Mouse (Mus musculus) C2C12 (cell line): ENCODE measurements around the gene Polr3b. TPM values are rescaled to one million over a fixed set of nuclear protein-coding genes. Genes with fewer than 3 reads are reported as not detected.

ENCODE experiments used
- H3K27me3 ChIP-seq: one replicate; pipeline ENCODE4 v1.6.1; 2011; ENCODE audit not compliant: control insufficient read depth, insufficient read depth, insufficient read length
- H3K36me3 ChIP-seq: one replicate; pipeline ENCODE4 v1.6.1; 2011; ENCODE audit not compliant: control insufficient read depth, insufficient read depth
- H3K4me3 ChIP-seq: one replicate; pipeline ENCODE4 v1.5.1; 2011; ENCODE audit warnings: mild to moderate bottlenecking, control low read depth; ENCODE audit not compliant: poor library complexity, insufficient read depth, severe bottlenecking
- H3K79me2 ChIP-seq: one replicate; pipeline ENCODE4 v1.6.1; 2011; ENCODE audit not compliant: control insufficient read depth, insufficient read depth
- H3K79me3 ChIP-seq: one replicate; pipeline ENCODE4 v1.6.1; 2011; ENCODE audit warnings: low read depth, control low read depth
- H3ac ChIP-seq: one replicate; pipeline ENCODE3; 2011; ENCODE audit warnings: low read depth; ENCODE audit not compliant: control insufficient read depth, insufficient read length
- CEBPB ChIP-seq: IDR thresholded peaks from one replicate; pipeline ENCODE4 v1.6.1; 2011; ENCODE audit warnings: low read depth, mild to moderate bottlenecking, control low read depth, moderate library complexity
- CTCF ChIP-seq: IDR thresholded peaks from one replicate; pipeline ENCODE4 v1.5.1; 2011; ENCODE audit not compliant: control insufficient read depth, insufficient read depth, insufficient read length
- FOSL1 ChIP-seq: IDR thresholded peaks from one replicate; pipeline ENCODE4 v1.8.0; 2011; ENCODE audit warnings: mild to moderate bottlenecking, low read length; ENCODE audit not compliant: poor library complexity, insufficient read depth, severe bottlenecking
- MAX ChIP-seq: IDR thresholded peaks from one replicate; pipeline ENCODE4 v1.6.1; 2011; ENCODE audit warnings: mild to moderate bottlenecking, control low read depth
- MYOD1 ChIP-seq: IDR thresholded peaks from one replicate; pipeline ENCODE4 v1.6.1; 2011; ENCODE audit warnings: low read depth; ENCODE audit not compliant: control insufficient read depth, insufficient read length
- MYOG ChIP-seq: IDR thresholded peaks from one replicate; pipeline ENCODE4 v1.6.1; 2011; ENCODE audit not compliant: control insufficient read depth, insufficient read length; ENCODE audit errors: extremely low read depth
- USF1 ChIP-seq: IDR thresholded peaks from one replicate; pipeline ENCODE4 v1.6.1; 2011; ENCODE audit warnings: low read depth, mild to moderate bottlenecking, control low read depth, moderate library complexity
- polyA plus RNA-seq: library from polyadenylated mRNA; unstranded; fragments of >200 nt; fragmentation: generic; extraction: Trizol; gene quantifications from one replicate; pipeline ENCODE4 v1.2.1, GENCODE M21; 2012; ENCODE audit warnings: missing spikeins

The Polr3b gene
- polyA plus RNA-seq, 1 experiment, result 9.5 TPM

GRCm38 (mm10) chr10:84646506-84647102 lies 24.5 kb downstream of the Polr3b start:
- TF ChIP-seq CEBPB (no peak), FOSL1 (no peak), MYOD1 (no peak), CTCF (no peak), MYOG (no peak), MAX (no peak), USF1 (no peak)
- no peak overlapping the region for H3K4me3 ChIP-seq
- no peaks in the 10 kb centered on the region for H3K79me3 ChIP-seq
- H3K36me3 ChIP-seq, result peaks cover 22% of the 10 kb centered on the region
- H3ac ChIP-seq, result no peak overlapping the region
- H3K27me3 ChIP-seq, result no peaks in the 10 kb centered on the region
- no peaks in the 10 kb centered on the region for H3K79me2 ChIP-seq

GRCm38 (mm10) chr10:84647264-84647663 lies 25.2 kb downstream of the Polr3b start:
- no peak for TF ChIP-seq MYOG
- TF ChIP-seq MYOD1, result no peak
- no peak for TF ChIP-seq CEBPB
- TF ChIP-seq FOSL1, result no peak
- TF ChIP-seq CTCF, result no peak
- no peak for TF ChIP-seq MAX
- no peak for TF ChIP-seq USF1
- Histone ChIP-seq H3ac (no peak overlapping the region), H3K27me3 (no peaks in the 10 kb centered on the region), H3K79me2 (no peaks in the 10 kb centered on the region), H3K79me3 (no peaks in the 10 kb centered on the region), H3K4me3 (no peak overlapping the region), H3K36me3 (peaks cover 22% of the 10 kb centered on the region)

GRCm38 (mm10) chr10:84648911-84649310 lies 26.8 kb downstream of the Polr3b start:
- H3K36me3 ChIP-seq, result peaks cover 23% of the 10 kb centered on the region
- H3K27me3 ChIP-seq, result no peaks in the 10 kb centered on the region
- TF ChIP-seq USF1 (no peak), CTCF (no peak), FOSL1 (no peak), CEBPB (no peak), MYOD1 (no peak), MAX (no peak), MYOG (no peak)
- H3K4me3 ChIP-seq, result no peak overlapping the region
- no peaks in the 10 kb centered on the region for H3K79me3 ChIP-seq
- H3ac ChIP-seq, result no peak overlapping the region
- H3K79me2 ChIP-seq, result no peaks in the 10 kb centered on the region

GRCm38 (mm10) chr10:84654029-84654428 lies 31.9 kb downstream of the Polr3b start:
- TF ChIP-seq MYOG (no peak), USF1 (no peak), FOSL1 (no peak), CEBPB (no peak), CTCF (no peak), MYOD1 (no peak), MAX (no peak)
- Histone ChIP-seq H3ac (no peak overlapping the region), H3K79me3 (no peaks in the 10 kb centered on the region), H3K36me3 (peaks cover 14% of the 10 kb centered on the region), H3K4me3 (no peak overlapping the region), H3K27me3 (no peaks in the 10 kb centered on the region), H3K79me2 (no peaks in the 10 kb centered on the region)

GRCm38 (mm10) chr10:84654731-84655130 lies 32.6 kb downstream of the Polr3b start:
- H3K79me3 ChIP-seq, result no peaks in the 10 kb centered on the region
- peaks cover 20% of the 10 kb centered on the region for H3K36me3 ChIP-seq
- H3ac ChIP-seq, result no peak overlapping the region
- H3K79me2 ChIP-seq, result no peaks in the 10 kb centered on the region
- no peaks in the 10 kb centered on the region for H3K27me3 ChIP-seq
- no peak overlapping the region for H3K4me3 ChIP-seq
- TF ChIP-seq MAX (no peak), FOSL1 (no peak), USF1 (no peak), CEBPB (no peak), MYOG (no peak)

GRCm38 (mm10) chr10:84656618-84657017 lies 34.5 kb downstream of the Polr3b start:
- TF ChIP-seq MYOD1 (no peak), CEBPB (no peak), MAX (no peak), MYOG (no peak), USF1 (no peak), CTCF (no peak), FOSL1 (no peak)
- Histone ChIP-seq H3K4me3 (no peak overlapping the region), H3K79me2 (no peaks in the 10 kb centered on the region), H3K79me3 (no peaks in the 10 kb centered on the region), H3K36me3 (peaks cover 23% of the 10 kb centered on the region), H3ac (no peak overlapping the region), H3K27me3 (no peaks in the 10 kb centered on the region)
